26 mouse cellular contexts compared by ENCODE assay signal in genomic region chr5:117381785-117382184, GRCm38 (mm10). TPM values are rescaled to one million over a fixed set of nuclear protein-coding genes. Genes with fewer than 3 reads are reported as not detected.
DNase-seq lines count a peak whose midpoint lies in the region; ATAC-seq and TF ChIP-seq lines count a peak whose summit lies in the region.
"Had no signal": no experiment of that assay in that cellular context is flagged by ENCODE, and none has a peak within 500 bp of the region (broad histone marks: within the 10 kb centered on the region; RNA-seq: fewer than 3 reads in every experiment).

No protein-coding gene starts in this region.

- TF ChIP-seq CTCF in heart, postnatal 0 days (IDR thresholded peaks at IDR 0.05; ENCODE audit: low read depth) = peak; percentile 10; the same call in 1 of the 2 replicates
- peak; percentile 17; the same call in 1 of the 2 replicates for TF ChIP-seq CTCF in midbrain, postnatal 0 days (IDR thresholded peaks at IDR 0.05)

- no peak overlapping the region for H3K4me2 ChIP-seq in heart, postnatal 0 days (ENCODE audit: low read depth, low read length)
- H3K4me2 ChIP-seq in midbrain, postnatal 0 days (ENCODE audit: low read depth, low read length, poor library complexity, severe bottlenecking) = no peak overlapping the region
- no peak overlapping the region for H3K4me2 ChIP-seq in midbrain, embryonic 13.5 days (replicated peaks)
- H3K4me2 ChIP-seq: embryonic facial prominence, embryonic 12.5 days; forebrain, embryonic 12.5 days; liver, embryonic 11.5 days; neural tube, embryonic 12.5 days had no signal

- no peaks in the 10 kb centered on the region for H3K9me3 ChIP-seq in heart, embryonic 10.5 days
- H3K9me3 ChIP-seq in heart, postnatal 0 days (replicated peaks; ENCODE audit: control insufficient read depth, low read length) = no peaks in the 10 kb centered on the region
- H3K9me3 ChIP-seq in midbrain, postnatal 0 days (ENCODE audit: low read length) = no peaks in the 10 kb centered on the region
- no peaks in the 10 kb centered on the region for H3K9me3 ChIP-seq in midbrain, embryonic 13.5 days
- H3K9me3 ChIP-seq: embryonic facial prominence, embryonic 12.5 days; forebrain, embryonic 12.5 days; G1E; hindbrain, embryonic 10.5 days; megakaryocyte, embryonic 14.5 days; neural tube, embryonic 12.5 days had no signal

- TF ChIP-seq EP300 in heart, postnatal 0 days (IDR thresholded peaks at IDR 0.05; ENCODE audit: low read depth) = no peak

- no peak overlapping the region for H3K4me3 ChIP-seq in heart, embryonic 10.5 days
- no peak overlapping the region for H3K4me3 ChIP-seq in heart, postnatal 0 days (ENCODE audit: low read depth, low read length)
- H3K4me3 ChIP-seq in midbrain, postnatal 0 days (ENCODE audit: low read depth, low read length) = no peak overlapping the region
- H3K4me3 ChIP-seq in midbrain, embryonic 13.5 days (replicated peaks) = no peak overlapping the region
- H3K4me3 ChIP-seq: embryonic facial prominence, embryonic 12.5 days; forebrain, embryonic 12.5 days; hindbrain, embryonic 10.5 days; megakaryocyte, embryonic 14.5 days; neural tube, embryonic 12.5 days had no signal

- H3K36me3 ChIP-seq in heart, embryonic 10.5 days = peaks cover 92% of the 10 kb centered on the region
- H3K36me3 ChIP-seq in heart, postnatal 0 days (replicated peaks; ENCODE audit: control insufficient read depth, insufficient read depth, low read length) = peaks cover 79% of the 10 kb centered on the region
- H3K36me3 ChIP-seq in midbrain, postnatal 0 days (ENCODE audit: insufficient read depth, low read length) = peaks cover 56% of the 10 kb centered on the region
- peaks cover 87% of the 10 kb centered on the region for H3K36me3 ChIP-seq in midbrain, embryonic 13.5 days

- H3K9ac ChIP-seq in heart, postnatal 0 days (replicated peaks; ENCODE audit: low read depth, low read length) = no peak overlapping the region
- no peak overlapping the region for H3K9ac ChIP-seq in midbrain, postnatal 0 days (replicated peaks; ENCODE audit: low read length, poor library complexity, severe bottlenecking)
- no peak overlapping the region for H3K9ac ChIP-seq in midbrain, embryonic 13.5 days (replicated peaks)
- H3K9ac ChIP-seq: embryonic facial prominence, embryonic 12.5 days; forebrain, embryonic 12.5 days; neural tube, embryonic 12.5 days had no signal

- DNase-seq in heart, embryonic 10.5 days (ENCODE audit: low spot score) = peak; percentile 80
- no peak for DNase-seq in heart, postnatal 36 days
- DNase-seq in heart, postnatal 0 days (ENCODE audit: low spot score) = no peak
- DNase-seq in heart, adult 8-10 months (ENCODE audit: low spot score) = no peak
- DNase-seq in midbrain, postnatal 0 days (ENCODE audit: low spot score) = no peak
- DNase-seq: adrenal gland, postnatal 14 days; cerebellum, adult 2 months; cerebellum, postnatal 25 days; kidney, adult 8-10 months; kidney, postnatal 10 days; layer of hippocampus, postnatal 36 days; lung, adult 2 months; lung, postnatal 36 days; midbrain, embryonic 14.5 days; right cerebral cortex, postnatal 14 days; thymus, postnatal 14 days had no signal

- intact Hi-C loops in heart, postnatal 36 days (cut with DNase I) = no loop called here

- peak overlapping the region; percentile 23; the same call in 1 of the 2 replicates for H3K27ac ChIP-seq in heart, embryonic 10.5 days
- H3K27ac ChIP-seq in heart, postnatal 0 days (ENCODE audit: low read depth) = no peak overlapping the region
- H3K27ac ChIP-seq in midbrain, postnatal 0 days (ENCODE audit: low read depth, low read length) = no peak overlapping the region
- no peak overlapping the region for H3K27ac ChIP-seq in midbrain, embryonic 13.5 days
- H3K27ac ChIP-seq: embryonic facial prominence, embryonic 12.5 days; forebrain, embryonic 12.5 days; hindbrain, embryonic 10.5 days; neural tube, embryonic 12.5 days had no signal

- no peaks in the 10 kb centered on the region for H3K27me3 ChIP-seq in heart, embryonic 10.5 days (ENCODE audit: insufficient read depth, poor library complexity, severe bottlenecking)
- H3K27me3 ChIP-seq in heart, postnatal 0 days (ENCODE audit: control insufficient read depth, insufficient read depth, low read length) = no peaks in the 10 kb centered on the region
- H3K27me3 ChIP-seq in midbrain, postnatal 0 days (ENCODE audit: insufficient read depth, low read length) = no peaks in the 10 kb centered on the region
- no peaks in the 10 kb centered on the region for H3K27me3 ChIP-seq in midbrain, embryonic 13.5 days
- H3K27me3 ChIP-seq: embryonic facial prominence, embryonic 12.5 days; forebrain, embryonic 12.5 days; megakaryocyte, embryonic 14.5 days; neural tube, embryonic 12.5 days had no signal

- peaks cover 32% of the 10 kb centered on the region for H3K4me1 ChIP-seq in heart, embryonic 10.5 days
- no peaks in the 10 kb centered on the region for H3K4me1 ChIP-seq in heart, postnatal 0 days (ENCODE audit: control insufficient read depth, insufficient read depth)
- H3K4me1 ChIP-seq in midbrain, postnatal 0 days (ENCODE audit: insufficient read depth, low read length) = no peaks in the 10 kb centered on the region
- H3K4me1 ChIP-seq in midbrain, embryonic 13.5 days (replicated peaks) = no peaks in the 10 kb centered on the region
- H3K4me1 ChIP-seq: embryonic facial prominence, embryonic 12.5 days; forebrain, embryonic 12.5 days; neural tube, embryonic 12.5 days had no signal

- WGBS in heart, embryonic 10.5 days = 57% methylated on average over 7 of the region's 7 CpGs
- WGBS in heart, postnatal 0 days = 57% methylated on average over 7 of the region's 7 CpGs
- 75% methylated on average over 7 of the region's 7 CpGs for WGBS in midbrain, postnatal 0 days
- 82% methylated on average over 7 of the region's 7 CpGs for WGBS in midbrain, embryonic 13.5 days

- ATAC-seq in heart, postnatal 0 days (ENCODE audit: insufficient read depth, low read depth) = peak; percentile 39; the same call in 1 of the 2 replicates
- no peak for ATAC-seq in midbrain, postnatal 0 days (ENCODE audit: low FRiP score)
- ATAC-seq in midbrain, embryonic 13.5 days = no peak
- ATAC-seq in inflammation-experienced regulatory T-cells, adult 6 months = no peak
- ATAC-seq: CD4-positive, CD25-positive, alpha-beta regulatory T cell, adult 4 months had no signal

RNA-seq across cellular contexts. Expression of gene Rfc5, which starts 7.1 kb away (rescaled TPM):
- polyA plus RNA-seq in heart, embryonic 10.5 days (2016; fragmentation: Nextera tagmentation; extraction: Ambion mirVana) = 91.6 and 105 TPM in 2 replicates
- total RNA-seq in heart, postnatal 36 days (2021) = 1 to 10 TPM; 2.7 to 5.2 TPM
- 19.8 and 36.3 TPM in 2 replicates for total RNA-seq in heart, postnatal 0 days (2014; rRNA removed; ENCODE audit: low replicate concordance)
- 19.2 and 19.4 TPM in 2 replicates for polyA plus RNA-seq in heart, postnatal 0 days (2015; fragmentation: Nextera tagmentation; extraction: Ambion mirVana)
- 1 to 10 TPM; 1.5 to 2.9 (median 2.1) TPM for total RNA-seq in heart, adult 8-10 months (2022)
- 12.0 and 15.2 TPM in 2 replicates for total RNA-seq in midbrain, postnatal 0 days (2014; rRNA removed)
- polyA plus RNA-seq in midbrain, postnatal 0 days (2015; fragmentation: Nextera tagmentation; extraction: Ambion mirVana) = 22.0 and 22.1 TPM in 2 replicates
- 44.6 and 47.8 TPM in 2 replicates for polyA plus RNA-seq in midbrain, embryonic 13.5 days (2015; fragmentation: Nextera tagmentation; extraction: Ambion mirVana)
- polyA plus RNA-seq in inflammation-experienced regulatory T-cells, adult 6 months (2017; shearing (Covaris generic)) = 10 to 100 TPM; 18.9 to 65.6 (median 26.8) TPM

RNA-seq across cellular contexts. Expression of gene Wsb2, which starts 24.7 kb away (rescaled TPM):
- 79.6 and 88.4 TPM in 2 replicates for polyA plus RNA-seq in heart, embryonic 10.5 days (2016; fragmentation: Nextera tagmentation; extraction: Ambion mirVana)
- total RNA-seq in heart, postnatal 36 days (2021) = 100 to 1,000 TPM in 1 of 2 experiments, 10 to 100 TPM in 1; 97.1 to 104 TPM
- total RNA-seq in heart, postnatal 0 days (2014; rRNA removed; ENCODE audit: low replicate concordance) = 137 and 139 TPM in 2 replicates
- polyA plus RNA-seq in heart, postnatal 0 days (2015; fragmentation: Nextera tagmentation; extraction: Ambion mirVana) = 77.4 and 83.2 TPM in 2 replicates
- total RNA-seq in heart, adult 8-10 months (2022) = 100 to 1,000 TPM in 3 of 4 experiments, 10 to 100 TPM in 1; 87.1 to 122 (median 111) TPM
- total RNA-seq in midbrain, postnatal 0 days (2014; rRNA removed) = 395 and 494 TPM in 2 replicates
- polyA plus RNA-seq in midbrain, postnatal 0 days (2015; fragmentation: Nextera tagmentation; extraction: Ambion mirVana) = 336 and 360 TPM in 2 replicates
- polyA plus RNA-seq in midbrain, embryonic 13.5 days (2015; fragmentation: Nextera tagmentation; extraction: Ambion mirVana) = 138 and 159 TPM in 2 replicates
- 10 to 100 TPM in 2 of 3 experiments, 1 to 10 TPM in 1; 9.8 to 11.3 (median 11.1) TPM for polyA plus RNA-seq in inflammation-experienced regulatory T-cells, adult 6 months (2017; shearing (Covaris generic))

RNA-seq across cellular contexts. Expression of gene Ksr2, which starts 32.0 kb away (rescaled TPM):
- 0.09 and 0.11 TPM in 2 replicates for polyA plus RNA-seq in heart, embryonic 10.5 days (2016; fragmentation: Nextera tagmentation; extraction: Ambion mirVana)
- under 1 TPM in 1 of 2 experiments, not detected in 1; 0.11 TPM for total RNA-seq in heart, postnatal 36 days (2021)
- total RNA-seq in heart, postnatal 0 days (2014; rRNA removed; ENCODE audit: low replicate concordance) = under 0.01 TPM in 1 of 2 replicates, not detected in the other
- 0.01 TPM in 1 of 2 replicates, not detected in the other for polyA plus RNA-seq in heart, postnatal 0 days (2015; fragmentation: Nextera tagmentation; extraction: Ambion mirVana)
- total RNA-seq in heart, adult 8-10 months (2022) = under 1 TPM; 0.03 to 0.11 (median 0.06) TPM
- 14.5 and 16.0 TPM in 2 replicates for total RNA-seq in midbrain, postnatal 0 days (2014; rRNA removed)
- polyA plus RNA-seq in midbrain, postnatal 0 days (2015; fragmentation: Nextera tagmentation; extraction: Ambion mirVana) = 6.7 and 8.9 TPM in 2 replicates
- 5.1 and 6.9 TPM in 2 replicates for polyA plus RNA-seq in midbrain, embryonic 13.5 days (2015; fragmentation: Nextera tagmentation; extraction: Ambion mirVana)
- polyA plus RNA-seq in inflammation-experienced regulatory T-cells, adult 6 months (2017; shearing (Covaris generic)) = under 1 TPM; 0.09 to 0.60 (median 0.36) TPM
- polyA plus RNA-seq: G1E had no signal
